Mouse (Mus musculus) adrenal gland, postnatal 0 days (tissue): Measurements from ENCODE around the gene Abcd2. TPM values are rescaled to one million over a fixed set of nuclear protein-coding genes. Genes with fewer than 3 reads are reported as not detected.

Source experiments
- polyA plus RNA-seq: library from polyadenylated mRNA; unstranded; fragments of >200 nt; fragmentation: Nextera tagmentation; extraction: Ambion mirVana; gene quantifications from 2 replicates; pipeline ENCODE4 v1.2.1, GENCODE M21; 2015

Abcd2 gene
- 5.0 and 7.4 TPM in 2 replicates for polyA plus RNA-seq

GRCm38 (mm10) chr15:91191412-91192222 lies at the start of gene Abcd2:
Gene Abcd2, minus strand, starts transcription at chr15:91191799.

GRCm38 (mm10) chr15:91199256-91199905 lies 7.8 kb upstream of the Abcd2 start, which contains the start of gene CN725425:
Gene CN725425, plus strand, starts transcription at chr15:91199494.

Other genes starting within 250 kb of the Abcd2 start
- 5.6 and 9.9 TPM in 2 replicates for gene Kif21a, start 141.9 kb downstream of the Abcd2 start, polyA plus RNA-seq
- gene CN725425, start 7.7 kb upstream of the Abcd2 start, polyA plus RNA-seq = 0.08 TPM in 1 of 2 replicates, not detected in the other